Mouse (Mus musculus) G1E (cell line): ENCODE measurements around the gene Psat1.

ENCODE experiments used
- CTCF ChIP-seq: IDR thresholded peaks from 2 replicates; pipeline ENCODE4 v1.5.1; 2012; ENCODE audit warnings: low read depth, low read length, inconsistent platforms, mixed read lengths
- GATA1 ChIP-seq: IDR thresholded peaks from 2 replicates; pipeline ENCODE4 v1.6.1; 2012; ENCODE audit warnings: borderline replicate concordance, low read length, inconsistent platforms, mixed read lengths
- GATA2 ChIP-seq: IDR thresholded peaks from 2 replicates; pipeline ENCODE4 v1.6.1; 2012; ENCODE audit warnings: low read depth, low read length, inconsistent platforms, borderline replicate concordance
- POLR2AphosphoS5 ChIP-seq: IDR thresholded peaks from 2 replicates; pipeline ENCODE4 v1.6.1; 2012; ENCODE audit warnings: low read depth, low read length, inconsistent platforms; ENCODE audit not compliant: insufficient replicate concordance
- TAL1 ChIP-seq: conservative IDR thresholded peaks from 2 replicates; pipeline ENCODE4 v1.6.1; 2012; ENCODE audit warnings: low read depth, low read length, inconsistent platforms, mixed read lengths

- TF ChIP-seq CTCF (no peak), POLR2AphosphoS5 (no peak), GATA1 (no peak), TAL1 (no peak), GATA2 (no peak)
Measured at GRCm38 (mm10) chr19:15983739-15984344, 36.7 kb upstream of the Psat1 start.
